Mouse (Mus musculus) left cerebral cortex, adult 9 months (tissue): ENCODE measurements around the gene Serpina3n.
"Not testable (repeated sequence)": the region's sequence is repeated elsewhere in the genome, so short reads cannot be mapped to it uniquely, and the experiment has no call there.

Source experiments
- DNase-seq, 2 experiments: peaks; one replicate each; pipeline ENCODE4 v3.0.0; 2022; ENCODE audit warnings: low spot score in 2 of 2

Gene Serpina3n

DNA sequence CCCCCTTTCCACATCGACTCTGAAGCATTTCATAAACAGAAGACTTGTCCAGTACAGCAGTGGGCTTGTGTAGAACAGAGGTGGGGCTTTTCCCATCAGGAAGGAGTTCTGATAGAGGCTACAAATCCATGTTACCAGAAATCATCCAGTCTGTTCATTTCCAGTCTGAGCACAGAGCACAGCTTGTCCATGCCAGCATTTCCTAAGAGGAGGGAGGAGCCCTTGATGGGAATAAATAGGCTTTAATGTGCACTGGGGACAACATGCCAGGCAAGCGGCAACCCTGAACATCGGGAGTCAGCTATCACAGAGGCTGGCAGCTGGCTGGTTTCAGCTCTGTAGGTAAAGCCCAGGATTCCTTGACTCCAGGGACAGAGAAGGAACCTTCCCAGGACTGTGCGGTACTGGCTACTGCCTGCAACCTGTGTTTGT lies at the start of gene Serpina3n:
Gene Serpina3n (plus strand): TSS at position 276 of the 432 bp plus-strand sequence.
- DNase-seq = no peak

DNA sequence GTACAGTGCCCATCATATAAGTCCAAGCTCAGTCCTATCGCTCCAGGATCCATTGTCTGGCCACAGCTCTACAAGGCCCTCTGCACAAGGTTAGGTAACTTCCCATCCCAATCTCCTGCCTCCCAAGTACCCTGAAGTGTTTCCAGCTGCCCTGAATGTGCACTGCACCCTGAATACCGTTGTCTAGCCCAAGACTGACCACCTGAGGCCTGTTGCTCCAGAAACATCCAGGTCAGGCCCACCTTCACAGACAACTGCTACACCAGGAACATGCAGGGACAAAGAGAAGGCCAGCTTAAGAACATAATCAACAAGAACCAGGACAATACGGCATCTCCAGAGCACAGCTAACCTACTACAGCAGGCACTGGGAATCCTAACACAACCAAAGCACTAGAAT lies 36.5 kb upstream of the Serpina3n start:
- DNase-seq = no peak

DNA sequence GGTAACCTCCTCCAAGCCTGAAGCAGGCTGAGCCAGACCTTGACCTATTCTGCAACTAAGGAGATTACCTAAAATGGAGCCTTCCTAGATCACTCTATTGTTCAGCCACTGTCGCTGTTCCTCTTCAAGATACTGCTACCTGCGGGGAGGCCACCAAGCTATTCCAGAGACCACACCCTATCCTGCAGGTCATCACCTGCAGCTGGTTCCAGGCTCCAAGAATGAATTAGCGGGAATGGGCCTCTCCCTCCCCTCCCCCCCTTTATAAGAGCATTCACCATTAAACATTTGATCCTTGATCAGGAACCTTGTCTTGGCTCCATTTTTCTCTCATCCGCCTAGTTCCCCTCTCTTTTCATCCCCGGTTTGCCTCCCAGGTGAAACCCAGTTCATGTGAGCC lies 29.4 kb upstream of the Serpina3n start:
- DNase-seq = not testable (repeated sequence)

DNA sequence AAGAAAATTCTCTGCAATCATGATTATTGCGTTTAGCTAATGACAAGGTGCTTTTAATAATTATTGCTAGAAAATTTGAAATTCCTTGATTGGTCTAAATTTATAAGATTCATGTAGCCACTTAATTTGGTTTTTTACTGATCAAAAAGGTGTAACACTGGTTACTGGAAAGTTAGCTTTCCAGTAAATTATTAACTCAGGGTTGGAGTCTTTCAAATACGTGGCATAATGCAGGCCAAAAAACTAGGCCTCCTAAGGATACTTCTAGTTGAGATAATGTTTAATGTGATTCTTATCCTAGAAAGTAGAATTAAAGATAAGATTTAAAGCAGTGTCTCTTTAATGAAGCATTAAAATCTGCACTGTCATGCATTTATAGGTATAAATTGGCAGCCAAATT lies 28.2 kb upstream of the Serpina3n start:
- not testable (repeated sequence) for DNase-seq

DNA sequence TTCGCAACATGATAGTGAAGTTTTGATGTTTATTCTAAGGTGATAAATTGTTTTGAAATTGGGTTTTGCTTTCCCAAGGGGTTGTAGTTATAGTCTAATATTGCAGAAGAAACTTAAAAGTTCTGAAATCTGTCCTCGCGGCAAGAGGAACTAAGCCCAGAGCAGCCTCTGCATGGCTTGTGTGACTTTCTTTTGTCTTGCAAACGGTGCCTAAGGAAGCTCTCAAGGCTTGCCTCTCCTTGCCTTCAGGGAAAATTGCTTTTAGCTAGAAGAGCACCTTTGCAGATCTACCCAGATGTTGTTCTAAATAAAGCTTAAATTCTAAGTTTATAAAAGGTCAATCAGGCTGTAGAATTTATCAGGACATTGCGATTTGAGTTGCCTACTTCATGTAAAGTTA lies 27.7 kb upstream of the Serpina3n start:
- not testable (repeated sequence) for DNase-seq

DNA sequence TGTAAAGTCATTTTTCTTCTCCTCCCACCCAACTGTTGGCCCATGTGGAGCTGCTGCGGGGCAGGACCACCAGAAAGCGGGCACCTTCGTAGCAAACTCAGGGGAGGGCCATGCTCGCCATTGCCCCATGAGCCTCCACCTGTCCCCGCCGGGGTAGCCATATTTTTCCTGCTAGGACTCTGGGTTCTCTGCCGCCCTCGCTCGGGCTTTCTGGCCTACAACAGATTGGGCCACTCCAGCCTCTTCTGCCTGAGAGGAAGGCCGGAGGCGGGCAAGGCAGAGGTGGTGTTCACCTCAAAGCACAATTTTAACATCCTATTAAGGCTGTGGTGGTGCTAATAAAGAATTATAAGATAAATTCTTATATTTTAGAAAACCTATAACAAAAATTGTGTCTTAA lies 26.7 kb upstream of the Serpina3n start:
- no peak for DNase-seq

DNA sequence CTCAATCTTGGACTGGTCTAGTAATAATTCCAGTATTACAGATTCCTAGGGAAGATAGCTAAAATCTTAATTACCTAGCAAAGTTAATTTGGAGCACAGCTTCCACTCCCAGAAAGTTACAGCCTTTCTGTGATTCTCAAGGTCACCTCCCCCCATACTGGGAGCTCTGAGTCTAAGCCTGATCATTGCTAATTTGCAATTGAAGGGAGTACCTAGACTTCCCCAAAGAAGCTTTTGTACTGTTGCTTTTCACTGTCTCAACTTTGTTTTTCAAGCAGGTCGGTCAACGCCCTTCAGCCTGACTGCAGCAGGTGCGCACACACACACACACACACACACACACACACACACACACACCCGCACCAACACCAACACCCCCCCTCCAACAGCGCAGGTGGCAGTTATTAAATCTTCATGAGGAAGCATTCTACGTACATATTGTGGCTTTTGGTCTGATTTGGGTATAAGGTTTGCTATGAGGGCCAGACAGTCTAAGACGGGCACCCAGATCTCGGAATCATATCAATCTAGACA lies 25.4 kb upstream of the Serpina3n start:
- DNase-seq = not testable (repeated sequence)

DNA sequence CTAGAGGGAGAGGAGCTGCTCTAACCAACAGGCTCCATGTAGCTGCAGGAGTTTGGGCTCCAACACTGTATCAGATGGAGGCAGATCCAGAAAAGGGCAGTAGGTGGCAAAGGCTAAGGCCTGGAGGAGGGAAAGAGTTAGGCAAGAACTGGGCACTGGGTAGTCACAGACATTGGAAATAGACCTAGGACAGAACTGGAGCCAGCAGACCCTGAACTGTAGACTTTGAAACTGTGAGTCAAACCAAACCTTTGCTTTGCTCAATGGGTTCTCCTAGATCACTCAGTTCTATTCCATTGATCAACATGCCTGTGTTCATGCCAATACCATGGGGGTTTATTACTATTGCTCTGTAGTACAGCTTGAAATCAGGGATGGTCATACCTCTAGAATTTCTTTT lies 20.5 kb upstream of the Serpina3n start:
- DNase-seq = not testable (repeated sequence)

DNA sequence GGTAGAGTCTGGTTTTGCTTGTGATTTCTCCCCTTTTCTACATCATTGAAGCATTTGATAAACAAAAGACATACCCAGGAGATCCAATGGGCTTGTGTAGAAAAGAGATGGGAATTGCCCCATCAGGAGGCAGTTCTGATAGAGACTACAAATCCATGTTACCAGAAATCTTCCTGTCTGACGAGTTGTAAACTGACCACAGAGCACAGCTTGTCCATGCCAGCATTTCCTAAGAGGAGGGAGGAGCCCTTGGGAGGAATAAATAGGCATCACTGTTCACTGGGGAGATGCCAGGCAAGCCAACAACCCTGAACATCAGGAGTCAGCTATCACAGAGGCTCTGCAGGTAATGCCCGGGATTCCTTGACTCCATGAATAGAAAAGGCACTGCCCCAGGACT lies 19.7 kb upstream of the Serpina3n start:
- not testable (repeated sequence) for DNase-seq

DNA sequence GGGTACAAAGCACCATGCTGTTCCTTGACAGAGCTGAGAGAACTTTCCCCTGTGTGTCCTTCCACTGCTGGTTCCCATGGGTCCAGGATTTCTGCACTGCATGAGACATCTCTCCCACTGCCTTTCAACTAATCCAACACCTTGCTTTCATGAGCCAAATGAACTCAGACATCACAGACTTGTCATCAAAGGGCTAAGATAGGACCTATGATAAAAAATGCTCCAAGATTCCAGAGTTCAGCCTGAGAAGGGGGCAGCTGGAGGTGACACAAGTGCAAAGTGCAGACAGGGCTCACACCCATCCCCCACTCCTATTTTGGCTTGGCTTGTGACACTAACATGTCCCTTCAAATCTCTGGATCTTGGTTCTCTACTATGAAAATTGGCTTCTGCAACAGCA lies 18.1 kb upstream of the Serpina3n start:
- no peak for DNase-seq

DNA sequence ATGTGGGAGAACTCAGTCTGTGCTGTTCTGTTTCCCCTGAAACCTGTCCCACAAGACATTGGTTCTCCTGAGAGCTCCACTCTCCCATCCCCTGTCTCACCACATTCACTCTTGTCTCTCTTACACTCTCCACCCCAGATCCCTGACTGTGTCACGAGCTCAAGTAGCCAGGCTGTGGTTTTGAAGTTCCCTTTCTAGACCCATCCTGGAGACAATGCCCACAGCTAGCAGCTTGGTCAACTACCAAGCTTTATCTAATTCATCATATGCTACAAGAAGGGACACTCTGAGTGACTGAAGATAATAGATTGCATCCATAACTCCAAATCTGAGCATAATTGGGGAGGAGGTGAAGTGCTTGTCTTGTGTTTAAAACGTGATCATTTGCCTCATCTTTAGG lies 15.5 kb upstream of the Serpina3n start:
- DNase-seq = not testable (repeated sequence)

DNA sequence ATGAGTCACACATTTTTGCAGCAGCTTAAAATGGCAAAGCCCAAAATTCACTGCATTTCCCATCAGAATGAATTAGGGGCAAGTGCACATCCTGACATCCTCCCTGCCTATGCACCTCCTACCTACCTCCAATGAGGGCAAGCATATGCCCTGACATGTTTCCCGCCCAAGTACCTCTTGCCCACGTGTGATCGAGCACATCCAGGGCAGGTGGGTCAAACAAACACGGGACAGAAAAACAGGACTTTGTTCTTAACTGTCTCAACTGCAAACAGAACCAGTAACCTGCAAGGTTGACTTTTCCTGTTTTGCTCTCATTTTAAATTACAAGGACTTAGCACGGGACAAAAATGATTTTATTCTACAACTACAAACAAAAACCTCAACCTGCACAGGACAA lies 2.6 kb upstream of the Serpina3n start:
- DNase-seq = no peak

DNA sequence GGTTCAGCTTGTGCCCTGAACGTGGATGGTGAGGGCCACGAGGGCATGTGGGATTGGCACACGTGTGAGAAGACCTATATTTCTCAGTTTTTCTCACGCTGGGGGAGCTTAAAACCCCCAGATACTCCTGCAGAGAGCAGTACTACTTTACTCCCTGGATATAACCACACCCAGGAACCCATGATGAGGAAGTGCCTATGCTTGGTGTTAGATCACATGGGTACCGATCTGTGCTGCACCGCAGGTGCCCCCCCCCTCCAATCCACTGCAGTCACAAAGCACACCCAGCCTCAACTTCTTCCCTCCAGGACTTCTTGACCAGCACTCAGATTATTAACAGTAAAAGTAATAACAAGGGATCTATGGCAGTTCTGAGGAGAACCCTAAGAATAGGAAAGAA lies 6.0 kb downstream of the Serpina3n start:
- DNase-seq = no peak

DNA sequence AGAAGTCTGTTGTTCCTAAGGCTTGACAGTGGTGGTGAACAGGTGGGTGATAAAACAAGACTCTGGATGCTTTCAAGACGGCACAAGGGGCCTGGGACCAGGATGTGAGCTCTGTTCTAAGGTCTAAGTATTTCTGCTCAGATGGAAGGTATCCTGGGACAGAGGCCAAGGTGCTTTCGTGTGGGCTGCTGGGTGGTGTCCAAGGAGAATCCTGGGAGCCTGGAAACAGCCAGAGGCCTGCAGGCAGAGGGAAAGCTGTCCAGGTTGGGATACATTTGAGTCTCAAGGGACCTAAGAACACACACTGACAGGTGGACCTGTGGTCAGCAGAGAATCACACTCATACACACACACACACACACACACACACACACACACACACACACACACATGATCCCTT lies 8.0 kb downstream of the Serpina3n start:
- DNase-seq = no peak

DNA sequence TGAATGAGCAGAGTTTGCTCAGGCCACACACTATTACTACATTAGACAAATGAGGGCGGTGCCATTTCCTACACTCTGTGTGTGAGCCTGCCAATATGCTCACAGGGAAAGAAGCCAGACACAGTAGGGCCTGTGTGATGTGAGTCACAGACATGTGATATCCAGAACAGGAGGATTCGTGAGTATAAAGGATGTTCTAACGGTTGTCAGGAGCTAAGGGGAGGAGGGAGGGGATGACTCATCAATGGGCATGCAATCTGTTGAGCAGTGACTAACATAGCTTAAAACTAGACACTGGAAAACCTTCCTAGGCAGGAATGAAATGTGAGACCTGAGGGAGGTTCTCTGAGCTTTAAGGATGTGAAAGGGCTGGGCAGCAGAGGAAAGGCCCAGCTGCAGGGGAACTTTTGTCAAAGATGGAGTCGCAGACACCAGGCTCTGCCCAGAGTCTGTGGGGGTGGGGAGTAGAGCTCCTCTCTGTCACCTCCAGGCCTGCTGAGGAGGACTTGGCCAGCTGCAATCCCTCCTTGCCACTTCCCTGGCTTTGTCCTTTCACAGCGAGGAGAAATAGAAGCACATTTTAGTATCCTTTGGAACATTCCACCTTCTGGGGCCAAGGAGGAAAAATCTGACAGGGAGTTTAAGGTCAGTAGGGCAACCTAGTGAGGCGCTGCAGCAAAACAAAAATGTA lies 9.2 kb downstream of the Serpina3n start:
- peak; percentile 70 to 81 for DNase-seq

DNA sequence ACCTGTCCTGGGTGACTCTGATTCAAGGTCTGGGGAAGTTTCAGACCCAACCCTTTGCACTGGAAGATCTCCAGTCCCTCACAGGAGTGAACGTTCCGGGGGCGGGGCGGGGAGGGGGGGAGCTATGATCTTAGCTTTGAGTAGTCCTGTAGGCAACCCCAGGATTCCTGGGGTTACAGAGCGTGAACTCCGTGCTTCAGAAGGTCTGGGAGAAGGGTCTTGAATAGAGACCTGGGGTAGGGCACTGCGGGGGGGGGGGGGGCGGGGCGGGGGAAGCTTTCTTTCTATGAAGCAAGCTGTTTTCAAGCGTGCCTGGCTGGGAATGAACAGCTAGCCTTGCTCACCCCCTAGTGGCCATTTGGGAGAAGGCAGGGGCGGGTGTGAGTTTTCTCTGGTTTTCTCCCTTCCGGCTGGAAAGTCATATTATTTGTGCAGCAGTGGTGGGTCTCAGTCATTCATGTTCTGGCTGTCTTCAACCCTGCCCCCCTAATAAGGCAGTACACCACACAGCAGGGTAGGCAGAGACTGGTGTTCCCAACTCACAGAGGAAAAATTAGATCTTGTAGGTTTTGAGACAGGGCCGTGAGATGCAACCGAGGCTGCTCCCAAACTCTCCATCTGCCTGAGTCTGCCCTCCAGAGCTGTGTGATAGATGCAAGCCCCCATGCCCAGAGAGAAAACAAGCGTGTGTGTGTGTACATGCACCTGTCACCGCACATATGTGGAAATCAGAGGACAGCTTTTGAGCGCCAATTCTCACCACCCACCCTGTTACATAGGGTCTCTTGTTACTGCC lies 12.0 kb downstream of the Serpina3n start:
- DNase-seq = peak; percentile 13 to 83

DNA sequence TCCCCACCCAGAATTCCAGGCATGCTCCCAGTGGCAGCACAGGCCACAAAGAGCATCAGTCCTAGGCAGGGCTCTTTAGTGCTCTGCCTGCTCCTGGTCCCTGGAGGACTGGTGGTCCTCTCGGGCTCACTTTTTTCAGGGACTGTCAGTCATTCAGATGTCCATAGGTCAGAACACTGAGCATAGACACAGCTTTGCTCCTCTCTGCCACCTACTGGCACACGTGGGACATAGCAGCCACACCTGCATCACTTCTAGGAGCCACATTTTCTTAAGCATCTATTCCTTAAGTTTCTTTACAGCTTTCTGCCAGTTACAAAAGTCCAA lies 12.6 kb downstream of the Serpina3n start:
- no peak for DNase-seq

DNA sequence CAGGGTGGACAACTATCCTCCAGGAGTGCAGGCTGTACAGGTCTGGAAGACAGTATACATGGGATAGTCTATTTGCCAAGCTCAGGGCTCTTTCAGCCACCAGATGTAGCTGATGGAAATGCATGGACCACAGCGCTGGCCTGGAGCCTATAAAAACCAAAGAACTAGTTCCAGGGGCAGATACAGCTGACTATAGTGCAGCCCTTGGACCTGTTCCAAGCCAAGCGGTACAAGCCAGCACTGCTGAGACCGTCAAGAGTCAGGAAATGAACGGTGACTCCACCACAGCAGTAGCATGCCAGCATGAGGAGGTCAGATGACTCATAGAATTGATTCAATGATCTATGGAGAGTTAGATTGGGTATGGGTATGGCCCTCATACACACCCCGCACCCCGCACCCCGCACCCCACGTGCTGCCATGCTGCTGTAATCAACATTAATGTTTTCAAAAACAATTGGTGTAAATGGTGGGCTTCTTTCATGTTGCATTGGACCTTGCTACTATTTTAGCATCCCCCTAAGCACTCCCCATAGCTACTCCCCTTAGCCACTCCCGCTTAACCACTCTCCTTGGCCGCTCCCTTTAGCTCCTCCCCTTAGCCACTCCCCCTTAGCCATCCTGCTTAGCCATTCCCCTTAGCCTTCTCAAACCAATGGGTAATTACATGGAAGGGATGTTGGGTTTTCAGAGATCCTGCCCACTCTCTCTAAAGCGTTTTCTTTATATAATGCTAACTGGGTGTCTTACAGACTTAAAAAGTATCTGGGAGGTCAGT lies 16.3 kb downstream of the Serpina3n start:
- DNase-seq = no peak

DNA sequence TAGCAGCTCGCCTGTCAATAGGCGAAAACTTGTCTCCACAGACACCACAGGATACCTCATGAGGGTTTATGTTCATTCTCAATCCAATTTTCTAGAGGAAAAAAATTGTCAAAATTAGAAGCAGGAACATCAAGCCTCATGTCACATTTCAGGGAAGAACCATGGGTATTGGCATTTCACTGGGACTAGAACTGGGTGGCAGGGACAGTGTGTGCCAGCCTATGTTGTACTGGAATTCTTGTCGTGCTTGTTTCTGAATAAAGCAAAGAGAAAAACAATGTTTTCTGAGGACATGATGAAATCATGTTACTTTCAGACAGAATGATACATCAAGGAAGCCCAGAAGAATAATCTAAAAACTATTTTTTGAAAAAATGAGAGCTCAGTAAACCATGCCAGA lies 19.1 kb downstream of the Serpina3n start:
- DNase-seq = no peak

DNA sequence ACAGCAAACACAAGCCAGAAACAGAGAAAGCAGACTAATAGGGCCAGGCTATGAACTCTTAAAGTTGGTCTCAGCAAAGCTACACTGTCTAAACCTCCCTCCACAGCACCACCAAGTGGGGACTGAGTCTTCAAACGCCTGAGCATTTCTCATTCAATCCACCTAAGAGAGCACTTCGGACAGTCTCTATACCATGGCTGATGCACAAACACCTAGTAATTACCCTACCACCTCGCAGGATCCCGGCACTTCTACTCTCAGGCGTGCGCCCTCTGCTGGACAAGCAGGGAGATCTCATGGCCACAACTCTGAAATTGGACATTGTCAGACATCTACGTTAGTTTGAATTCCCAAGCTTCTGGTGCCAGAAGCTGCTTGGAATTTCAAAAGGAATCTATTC lies 20.4 kb downstream of the Serpina3n start:
- DNase-seq = peak in 1 of 2 experiments; percentile 6

DNA sequence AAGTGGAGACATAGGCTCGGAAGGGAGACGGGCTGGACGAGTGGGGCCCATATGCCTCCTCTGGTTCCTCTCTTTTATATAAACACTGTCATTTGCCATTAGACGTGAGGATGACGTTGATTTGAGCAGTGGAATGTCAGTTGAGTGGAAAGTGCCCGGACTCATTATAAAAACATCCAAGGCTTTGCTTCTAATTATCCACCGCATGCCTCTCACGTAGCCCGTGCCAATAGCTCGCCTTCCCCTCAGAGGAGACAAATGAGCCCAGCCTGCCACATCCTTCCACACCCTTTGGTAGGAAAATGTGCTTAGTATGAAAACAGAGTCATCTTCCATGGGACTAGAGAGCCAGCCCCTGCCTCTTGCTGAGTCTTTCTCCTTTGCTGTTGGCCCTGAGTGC lies 24.8 kb downstream of the Serpina3n start:
- no peak for DNase-seq

DNA sequence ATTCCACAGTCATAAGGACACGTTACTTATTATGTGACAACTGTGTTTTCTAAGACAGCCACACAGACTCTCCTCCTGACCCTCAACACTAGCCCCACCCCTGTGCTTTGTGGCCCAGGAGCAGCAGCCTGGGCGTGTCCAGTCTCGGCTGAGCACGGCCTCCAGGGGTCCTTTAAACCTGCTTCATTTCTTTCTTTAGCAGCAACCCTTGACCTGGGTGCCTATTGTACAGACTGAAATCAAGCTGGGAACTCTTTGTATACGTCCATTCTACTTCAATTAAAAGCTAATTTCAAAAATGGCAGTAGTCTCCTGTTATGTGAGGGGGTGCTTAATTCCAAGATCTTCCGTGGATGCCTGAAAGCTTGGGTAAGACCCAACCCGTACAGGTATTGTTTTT lies 26.7 kb downstream of the Serpina3n start:
- DNase-seq = no peak
